Mouse (Mus musculus): ENCODE data around the gene E330009J07Rik.

DNA sequence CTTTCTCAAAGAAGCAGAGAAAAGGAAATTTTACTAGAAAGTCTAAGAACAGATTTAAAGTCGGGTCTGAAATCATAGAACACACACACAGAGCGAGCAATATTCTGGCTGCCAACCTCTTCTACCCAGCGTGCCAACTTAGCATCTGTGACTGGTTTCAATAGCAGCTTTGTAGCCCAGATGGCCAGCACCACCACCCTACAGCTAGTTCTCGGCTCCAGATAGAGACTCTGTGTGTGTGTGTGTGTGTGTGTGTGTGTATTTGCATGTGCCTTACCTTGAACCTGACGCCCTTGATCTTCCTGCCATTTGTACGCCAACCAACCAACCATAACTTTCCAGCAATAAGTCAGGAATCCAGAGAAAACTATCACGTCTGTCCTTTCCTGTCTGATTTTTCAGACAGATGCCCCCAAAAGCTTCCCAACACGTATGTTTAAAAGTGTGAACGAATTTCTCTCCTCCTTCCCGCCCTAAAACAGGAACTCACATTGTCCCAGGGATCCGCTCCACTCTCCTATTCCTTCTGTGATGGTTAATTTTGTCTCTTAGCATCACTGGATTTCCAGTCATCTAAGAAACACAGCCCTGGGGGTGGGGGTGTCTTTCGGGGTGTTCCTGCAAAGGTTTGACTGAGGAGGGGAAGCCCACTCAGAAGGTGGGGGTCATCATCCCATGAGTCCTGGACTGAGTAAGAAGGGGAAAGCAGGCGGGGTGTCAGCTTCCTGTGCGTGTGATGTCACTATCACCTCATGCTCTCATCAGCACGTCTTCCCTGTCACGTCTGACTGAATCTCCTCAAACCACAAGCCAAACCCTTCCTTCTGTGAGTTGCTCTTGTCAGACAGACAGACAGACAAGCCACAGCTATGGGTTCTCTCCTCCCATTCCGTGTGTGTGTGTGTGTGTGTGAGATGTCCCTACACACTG lies 3.3 kb downstream of the E330009J07Rik start:
- TF ChIP-seq FLI1 (IDR thresholded peaks at IDR 0.05; ENCODE audit: low read length) (no peak), GATA1 (IDR thresholded peaks at IDR 0.05; ENCODE audit: borderline replicate concordance, low read length) (no peak)

Measured in megakaryocyte, embryonic 14.5 days (primary cell).